Mouse (Mus musculus) T-helper 1 cell (primary cell): ENCODE measurements around the gene Numb.

Source experiments
- in situ Hi-C: fragments of 300-600 bp; cut with MboI, MseI; formaldehyde crosslinking; loops from one replicate; pipeline ENCODE4 v1.15.1; 2025; ENCODE audit warnings: high pct_unique_total_duplicates

Gene Numb

DNA sequence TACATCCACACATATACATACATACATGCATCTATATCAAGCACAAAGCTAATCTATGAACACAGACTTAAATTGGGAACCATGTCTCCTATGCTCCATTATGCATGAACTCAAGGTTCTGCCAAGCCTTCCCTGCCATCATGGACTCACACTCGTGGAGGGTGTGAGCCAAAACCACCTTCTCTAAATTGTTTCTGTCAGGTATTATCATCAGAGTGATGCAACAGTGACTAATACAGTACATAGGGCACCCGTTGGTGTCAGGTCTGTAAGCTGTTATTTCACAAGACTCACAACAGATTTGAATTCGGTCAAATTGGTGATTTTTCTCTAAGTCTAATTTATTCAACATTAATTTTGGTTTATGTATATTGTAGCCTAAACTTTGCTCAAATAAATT, 67.5 kb downstream of the Numb start:
- in situ Hi-C loops = no loop called here

- in situ Hi-C loops = no loop called here
Observed at GRCm38 (mm10) chr12:83852512-83853213, 69.1 kb downstream of the Numb start.

DNA sequence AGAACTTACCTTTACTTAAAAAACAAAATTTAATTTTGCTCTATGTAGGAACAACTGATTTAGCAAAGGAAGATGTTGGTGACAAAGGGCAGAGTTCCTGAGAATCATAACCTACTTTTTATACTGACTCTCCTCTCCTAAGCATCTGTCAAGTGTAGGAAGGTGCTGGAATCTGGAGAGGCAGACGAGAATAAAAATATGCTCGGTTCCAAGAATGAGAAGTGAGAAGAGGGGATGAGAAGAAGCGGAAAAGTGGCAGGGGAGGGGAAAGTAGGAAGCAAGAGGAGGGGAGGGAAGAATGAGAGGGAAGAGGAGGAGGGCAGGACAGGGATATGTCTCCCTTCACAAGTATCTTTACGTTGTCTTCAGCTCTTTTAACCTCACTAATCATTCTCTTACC, 71.4 kb downstream of the Numb start:
- in situ Hi-C loops = no loop called here

GRCm38 (mm10) chr12:83848595-83849231, 73.0 kb downstream of the Numb start:
- in situ Hi-C loops = no loop called here

GRCm38 (mm10) chr12:83847877-83848276, 73.9 kb downstream of the Numb start:
- in situ Hi-C loops = no loop called here

DNA sequence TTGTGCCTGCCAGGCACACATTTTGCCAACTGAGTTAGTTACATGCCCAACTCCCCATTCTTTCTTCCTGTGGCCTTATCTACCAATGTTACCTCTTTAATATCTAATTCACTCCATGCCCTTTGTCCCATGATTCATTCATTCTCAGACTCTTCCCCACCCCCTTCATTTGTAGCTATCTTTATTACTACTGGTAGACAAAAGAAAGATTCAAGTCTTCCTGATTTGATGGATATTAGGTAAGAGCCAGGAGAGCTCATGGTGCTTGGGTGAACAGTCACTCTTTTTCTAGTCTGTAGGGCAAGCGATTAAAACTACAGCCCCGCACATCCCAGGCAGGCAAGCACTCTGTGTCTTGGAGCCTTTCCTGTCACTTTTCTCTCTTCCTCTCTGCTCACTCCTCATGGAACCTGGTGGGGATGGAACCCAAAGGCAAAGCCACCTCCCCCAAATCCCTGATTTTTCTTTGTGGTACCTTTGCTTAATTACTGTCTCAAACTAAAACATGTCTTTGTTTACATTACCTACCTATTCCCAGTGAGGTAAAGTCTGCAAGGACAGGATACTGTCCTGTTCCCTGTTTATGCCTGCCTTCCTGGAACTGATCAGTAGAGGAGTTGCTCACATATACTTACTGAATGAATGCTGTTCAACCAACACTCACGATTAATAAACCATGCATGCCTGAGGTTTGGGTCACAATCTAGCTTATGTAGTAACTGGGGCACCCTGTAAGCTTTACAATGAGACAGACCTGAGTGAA, 78.9 kb downstream of the Numb start:
- in situ Hi-C loops = no loop called here

GRCm38 (mm10) chr12:83841409-83842190, 80.1 kb downstream of the Numb start:
- in situ Hi-C loops = no loop called here

- in situ Hi-C loops = no loop called here
Observed at GRCm38 (mm10) chr12:83833979-83834378, 87.8 kb downstream of the Numb start.

- in situ Hi-C loops = no loop called here
Observed at GRCm38 (mm10) chr12:83830424-83830823, 91.3 kb downstream of the Numb start.

DNA sequence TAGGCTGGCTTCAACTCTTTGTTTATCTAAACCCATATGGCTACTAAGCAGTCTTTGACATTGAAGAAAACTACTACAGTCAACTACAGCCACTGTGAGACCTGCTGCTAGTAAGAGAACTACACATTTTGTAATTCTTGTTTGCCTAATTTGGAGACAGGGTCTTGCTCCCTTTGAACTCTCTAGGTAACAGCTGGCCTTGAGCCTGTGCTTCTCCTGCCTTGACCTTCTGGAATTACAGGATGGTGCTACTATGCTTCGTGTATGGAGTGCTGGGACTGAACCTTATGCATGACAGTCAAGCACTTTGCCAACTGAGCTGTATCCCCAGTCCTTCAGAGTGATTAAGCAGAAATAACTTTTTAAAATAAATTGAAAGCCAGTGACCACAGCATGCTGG, 105.1 kb downstream of the Numb start:
- in situ Hi-C loops = no loop called here

DNA sequence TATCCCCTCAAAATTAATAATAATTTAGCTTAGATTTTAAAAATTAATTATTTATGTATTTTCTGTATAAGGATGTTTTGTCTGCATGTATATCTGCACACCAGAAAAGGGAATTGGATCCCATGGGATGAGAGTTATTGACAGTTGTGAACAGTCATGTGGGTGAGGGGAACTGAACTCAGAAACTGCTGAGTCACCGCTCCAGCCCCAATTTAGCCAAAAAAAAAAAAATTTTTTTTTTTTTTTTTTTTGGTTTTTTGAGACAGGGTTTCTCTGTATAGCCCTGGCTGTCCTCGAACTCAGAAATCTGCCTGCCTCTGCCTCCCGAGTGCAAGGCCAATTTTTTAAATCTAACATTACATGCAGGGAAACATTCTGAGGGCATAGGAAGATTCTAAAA, 109.8 kb downstream of the Numb start:
- in situ Hi-C loops = no loop called here

- in situ Hi-C loops = no loop called here
Observed at GRCm38 (mm10) chr12:83803641-83804040, 118.1 kb downstream of the Numb start.

GRCm38 (mm10) chr12:83800943-83801342, 120.8 kb downstream of the Numb start:
- in situ Hi-C loops = no loop called here

DNA sequence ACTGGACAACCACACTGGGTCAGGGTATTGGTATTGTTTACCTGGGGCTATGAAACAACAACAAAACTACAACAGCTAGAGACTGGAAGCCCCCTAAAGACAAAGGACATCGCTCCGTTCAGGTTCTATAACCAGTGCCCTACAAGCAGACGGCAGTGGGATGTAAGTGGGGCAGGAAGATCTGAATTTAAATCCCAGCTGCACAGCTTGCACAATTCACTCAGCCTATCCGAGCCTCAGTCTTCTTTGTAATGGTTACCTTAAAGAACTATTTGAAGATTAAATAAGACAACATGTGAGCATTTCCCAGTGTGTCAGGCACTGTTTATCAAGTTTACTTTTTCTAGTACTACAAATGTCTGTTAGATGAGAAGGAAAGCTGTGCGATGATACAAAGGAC, 123.4 kb downstream of the Numb start:
- in situ Hi-C loops = no loop called here

- in situ Hi-C loops = no loop called here
Observed at GRCm38 (mm10) chr12:83795586-83795985, 126.1 kb downstream of the Numb start.

- in situ Hi-C loops = no loop called here
Observed at GRCm38 (mm10) chr12:83795051-83795450, 126.7 kb downstream of the Numb start.

- in situ Hi-C loops = no loop called here
Observed at GRCm38 (mm10) chr12:83792706-83793410, 128.9 kb downstream of the Numb start.

DNA sequence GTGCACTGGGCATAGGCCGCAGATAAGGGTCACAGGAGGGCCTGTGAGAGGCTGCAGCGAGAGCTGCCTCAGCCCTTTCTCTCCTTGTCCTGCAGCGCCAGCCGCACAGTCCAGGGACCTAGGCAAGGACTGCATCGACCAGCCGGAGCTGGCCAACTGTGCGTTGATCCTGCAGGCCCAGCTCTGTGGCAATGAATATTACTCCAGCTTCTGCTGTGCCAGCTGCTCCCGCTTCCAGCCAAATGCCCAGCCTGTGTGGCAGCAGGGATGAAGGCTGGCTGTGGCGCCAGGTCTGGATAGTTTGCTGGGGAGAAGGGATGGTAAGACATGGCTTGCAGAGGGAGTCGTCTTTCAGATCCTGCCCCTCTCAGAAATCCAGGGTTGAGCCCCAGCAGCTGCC, 130.0 kb downstream of the Numb start:
- in situ Hi-C loops = no loop called here

DNA sequence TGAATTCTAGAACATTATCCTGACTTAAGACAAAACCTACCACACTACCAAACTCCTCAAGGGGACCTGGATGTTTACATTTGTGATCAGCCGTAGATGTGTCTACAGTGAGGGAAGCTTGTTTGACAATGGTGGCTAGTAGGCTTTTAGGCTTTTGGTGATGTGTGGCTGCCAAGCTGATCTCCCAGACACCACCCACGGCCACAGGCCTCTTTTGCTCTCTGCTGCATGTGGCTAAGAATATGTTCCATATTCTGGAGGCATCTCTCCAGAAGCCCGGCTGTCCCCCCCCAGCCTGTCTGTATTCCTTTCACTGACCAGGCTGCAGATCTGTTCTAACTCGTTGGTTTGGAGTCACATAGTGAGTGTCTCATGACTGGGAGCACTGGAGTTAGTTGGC, 131.0 kb downstream of the Numb start:
- in situ Hi-C loops = no loop called here

DNA sequence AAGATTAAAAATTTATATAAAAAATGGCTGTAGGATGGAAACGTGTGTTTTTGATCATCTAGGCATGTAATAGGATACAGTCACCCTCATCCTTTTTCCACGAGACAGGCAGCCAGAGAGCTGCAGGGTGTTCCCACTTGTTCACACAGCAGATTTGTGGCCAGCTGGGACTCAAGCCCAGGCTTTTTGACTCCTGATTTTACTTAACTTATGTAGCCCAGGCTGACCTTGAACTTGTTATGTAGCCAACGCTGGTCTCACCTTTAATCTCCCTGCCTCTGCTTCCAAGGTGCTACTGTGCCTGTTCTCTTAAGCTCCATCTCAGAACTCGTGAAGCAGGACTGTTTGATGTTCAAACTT, 132.0 kb downstream of the Numb start:
- in situ Hi-C loops = no loop called here

DNA sequence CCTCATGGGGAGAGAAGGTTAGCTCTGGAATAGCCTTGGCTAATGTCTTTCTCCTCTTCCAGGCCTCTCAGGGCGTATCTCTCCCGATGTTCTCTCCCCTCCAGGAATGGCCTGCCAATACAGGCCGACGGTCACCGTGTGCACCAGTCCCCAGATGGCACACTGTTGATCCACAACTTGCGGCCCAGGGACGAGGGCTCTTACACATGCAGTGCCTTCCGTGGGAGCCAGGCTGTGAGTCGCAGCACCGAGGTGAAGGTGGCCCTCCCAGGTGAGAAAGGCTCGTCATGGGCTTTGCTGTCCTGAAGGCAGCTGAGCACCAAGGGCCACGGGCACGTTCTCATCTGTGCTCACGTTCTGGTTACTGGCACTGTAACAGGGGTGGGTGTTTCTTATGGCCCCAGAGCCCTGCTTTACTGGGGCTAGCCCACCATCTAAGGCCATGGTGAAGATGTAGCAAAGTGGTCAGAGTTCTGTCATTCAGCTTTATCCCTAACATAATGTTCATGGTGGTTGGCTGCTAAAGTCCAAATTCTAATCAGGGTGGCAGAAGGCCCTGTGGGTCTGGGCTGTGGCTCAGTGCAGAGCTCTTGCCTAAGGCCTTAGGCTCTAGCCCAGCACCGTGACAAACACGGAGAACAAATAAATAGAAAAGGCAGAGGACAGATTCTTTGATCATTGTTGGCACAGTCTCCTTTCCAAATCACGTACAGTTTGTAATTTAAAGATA, 132.5 kb downstream of the Numb start:
- in situ Hi-C loops = no loop called here
